Mouse (Mus musculus): ENCODE measurements around the gene Btbd35f10. TPM values are rescaled to one million over a fixed set of nuclear protein-coding genes. Genes with fewer than 3 reads are reported as not detected.

The Btbd35f10 gene
- polyA plus RNA-seq (2012; rRNA removed) = not detected in 2 replicates

GRCm38 (mm10) chrX:3752785-3753184 is at the start of gene Btbd35f10:
Gene Btbd35f10 (minus strand): TSS chrX:3752885.

Other genes with a start within 250 kb of the Btbd35f10 start
- not detected in 2 replicates for gene Btbd35f18, start 52.7 kb downstream of the Btbd35f10 start, polyA plus RNA-seq (2012; rRNA removed)
- not detected in 2 replicates for gene Btbd35f16, start 204.1 kb upstream of the Btbd35f10 start, polyA plus RNA-seq (2012; rRNA removed)